Mouse (Mus musculus): ENCODE data around the gene Btnl4. TPM values are rescaled to one million over a fixed set of nuclear protein-coding genes. Genes with fewer than 3 reads are reported as not detected.
"Not testable (repeated sequence)": the region's sequence is repeated elsewhere in the genome, so short reads cannot be mapped to it uniquely, and the experiment has no call there.

The Btnl4 gene
- polyA plus RNA-seq, 1 experiment, result not detected

GRCm38 (mm10) chr17:34475060-34475459, 2.1 kb downstream of the Btnl4 start:
- Histone ChIP-seq H3K4me3 (ENCODE audit: insufficient read depth, poor library complexity, severe bottlenecking) (no peak overlapping the region), H3K36me3 (ENCODE audit: control insufficient read depth, insufficient read depth) (no peaks in the 10 kb centered on the region), H3K79me3 (ENCODE audit: low read depth) (no peaks in the 10 kb centered on the region), H3K27me3 (ENCODE audit: control insufficient read depth, insufficient read depth, insufficient read length) (no peaks in the 10 kb centered on the region), H3K79me2 (ENCODE audit: control insufficient read depth, insufficient read depth) (no peaks in the 10 kb centered on the region), H3ac (ENCODE audit: control insufficient read depth, insufficient read length, low read depth) (no peak overlapping the region)
- TF ChIP-seq MYOG (IDR thresholded peaks at IDR 0.05; ENCODE audit: control insufficient read depth, extremely low read depth, insufficient read length), result no peak
- no peak for TF ChIP-seq CTCF (IDR thresholded peaks at IDR 0.05; ENCODE audit: control insufficient read depth, insufficient read depth, insufficient read length)
- TF ChIP-seq FOSL1 (IDR thresholded peaks at IDR 0.05; ENCODE audit: insufficient read depth, low read length, poor library complexity, severe bottlenecking), result no peak
- TF ChIP-seq USF1 (IDR thresholded peaks at IDR 0.05; ENCODE audit: low read depth), result no peak
- no peak for TF ChIP-seq CEBPB (IDR thresholded peaks at IDR 0.05; ENCODE audit: low read depth)

GRCm38 (mm10) chr17:34470491-34470890, 6.6 kb downstream of the Btnl4 start:
- Histone ChIP-seq H3K79me2 (ENCODE audit: control insufficient read depth, insufficient read depth) (no peaks in the 10 kb centered on the region), H3K79me3 (ENCODE audit: low read depth) (no peaks in the 10 kb centered on the region), H3K27me3 (ENCODE audit: control insufficient read depth, insufficient read depth, insufficient read length) (no peaks in the 10 kb centered on the region), H3ac (ENCODE audit: control insufficient read depth, insufficient read length, low read depth) (no peak overlapping the region), H3K4me3 (ENCODE audit: insufficient read depth, poor library complexity, severe bottlenecking) (no peak overlapping the region), H3K36me3 (ENCODE audit: control insufficient read depth, insufficient read depth) (no peaks in the 10 kb centered on the region)
- TF ChIP-seq MAX (IDR thresholded peaks at IDR 0.05), result no peak
- no peak for TF ChIP-seq FOSL1 (IDR thresholded peaks at IDR 0.05; ENCODE audit: insufficient read depth, low read length, poor library complexity, severe bottlenecking)
- no peak for TF ChIP-seq USF1 (IDR thresholded peaks at IDR 0.05; ENCODE audit: low read depth)
- no peak for TF ChIP-seq MYOD1 (IDR thresholded peaks at IDR 0.05; ENCODE audit: control insufficient read depth, insufficient read length, low read depth)
- no peak for TF ChIP-seq CEBPB (IDR thresholded peaks at IDR 0.05; ENCODE audit: low read depth)
- TF ChIP-seq MYOG (IDR thresholded peaks at IDR 0.05; ENCODE audit: control insufficient read depth, extremely low read depth, insufficient read length), result no peak
- no peak for TF ChIP-seq CTCF (IDR thresholded peaks at IDR 0.05; ENCODE audit: control insufficient read depth, insufficient read depth, insufficient read length)

- not testable (repeated sequence) for H3K79me3 ChIP-seq (ENCODE audit: low read depth); H3K36me3 ChIP-seq (ENCODE audit: control insufficient read depth, insufficient read depth); H3ac ChIP-seq (ENCODE audit: control insufficient read depth, insufficient read length, low read depth); H3K79me2 ChIP-seq (ENCODE audit: control insufficient read depth, insufficient read depth); H3K4me3 ChIP-seq (ENCODE audit: insufficient read depth, poor library complexity, severe bottlenecking); H3K27me3 ChIP-seq (ENCODE audit: control insufficient read depth, insufficient read depth, insufficient read length)
These were observed 11.2 kb downstream of the Btnl4 start for GRCm38 (mm10) chr17:34465906-34466305.

GRCm38 (mm10) chr17:34459255-34459654, 17.9 kb downstream of the Btnl4 start:
- Histone ChIP-seq H3K27me3 (ENCODE audit: control insufficient read depth, insufficient read depth, insufficient read length) (peaks cover 19% of the 10 kb centered on the region), H3K79me3 (ENCODE audit: low read depth) (no peaks in the 10 kb centered on the region), H3K4me3 (ENCODE audit: insufficient read depth, poor library complexity, severe bottlenecking) (no peak overlapping the region), H3K79me2 (ENCODE audit: control insufficient read depth, insufficient read depth) (no peaks in the 10 kb centered on the region), H3ac (ENCODE audit: control insufficient read depth, insufficient read length, low read depth) (no peak overlapping the region), H3K36me3 (ENCODE audit: control insufficient read depth, insufficient read depth) (no peaks in the 10 kb centered on the region)
- TF ChIP-seq MYOG (IDR thresholded peaks at IDR 0.05; ENCODE audit: control insufficient read depth, extremely low read depth, insufficient read length) (no peak), FOSL1 (IDR thresholded peaks at IDR 0.05; ENCODE audit: insufficient read depth, low read length, poor library complexity, severe bottlenecking) (no peak), MYOD1 (IDR thresholded peaks at IDR 0.05; ENCODE audit: control insufficient read depth, insufficient read length, low read depth) (no peak), MAX (IDR thresholded peaks at IDR 0.05) (no peak), USF1 (IDR thresholded peaks at IDR 0.05; ENCODE audit: low read depth) (no peak), CTCF (IDR thresholded peaks at IDR 0.05; ENCODE audit: control insufficient read depth, insufficient read depth, insufficient read length) (no peak)

GRCm38 (mm10) chr17:34457668-34458067, 19.4 kb downstream of the Btnl4 start:
- H3ac ChIP-seq (ENCODE audit: control insufficient read depth, insufficient read length, low read depth), result no peak overlapping the region
- TF ChIP-seq MYOG (IDR thresholded peaks at IDR 0.05; ENCODE audit: control insufficient read depth, extremely low read depth, insufficient read length), result no peak
- TF ChIP-seq FOSL1 (IDR thresholded peaks at IDR 0.05; ENCODE audit: insufficient read depth, low read length, poor library complexity, severe bottlenecking), result no peak
- TF ChIP-seq MYOD1 (IDR thresholded peaks at IDR 0.05; ENCODE audit: control insufficient read depth, insufficient read length, low read depth), result no peak
- no peak for TF ChIP-seq CTCF (IDR thresholded peaks at IDR 0.05; ENCODE audit: control insufficient read depth, insufficient read depth, insufficient read length)
- no peak for TF ChIP-seq USF1 (IDR thresholded peaks at IDR 0.05; ENCODE audit: low read depth)
- TF ChIP-seq MAX (IDR thresholded peaks at IDR 0.05), result no peak
- H3K36me3 ChIP-seq (ENCODE audit: control insufficient read depth, insufficient read depth), result no peaks in the 10 kb centered on the region
- peaks cover 22% of the 10 kb centered on the region for H3K27me3 ChIP-seq (ENCODE audit: control insufficient read depth, insufficient read depth, insufficient read length)
- no peaks in the 10 kb centered on the region for H3K79me3 ChIP-seq (ENCODE audit: low read depth)
- no peaks in the 10 kb centered on the region for H3K79me2 ChIP-seq (ENCODE audit: control insufficient read depth, insufficient read depth)
- H3K4me3 ChIP-seq (ENCODE audit: insufficient read depth, poor library complexity, severe bottlenecking), result no peak overlapping the region

- H3K27me3 ChIP-seq (ENCODE audit: control insufficient read depth, insufficient read depth, insufficient read length), result peaks cover 35% of the 10 kb centered on the region
These were observed 28.6 kb downstream of the Btnl4 start for GRCm38 (mm10) chr17:34448473-34449041.

More at GRCm38 (mm10) chr17:34448473-34449041, 28.6 kb downstream of the Btnl4 start:
- no peaks in the 10 kb centered on the region for H3K36me3 ChIP-seq (ENCODE audit: control insufficient read depth, insufficient read depth)
- no peak overlapping the region for H3K4me3 ChIP-seq (ENCODE audit: insufficient read depth, poor library complexity, severe bottlenecking)
- TF ChIP-seq MAX (IDR thresholded peaks at IDR 0.05), result no peak
- no peak for TF ChIP-seq MYOD1 (IDR thresholded peaks at IDR 0.05; ENCODE audit: control insufficient read depth, insufficient read length, low read depth)
- no peak for TF ChIP-seq CEBPB (IDR thresholded peaks at IDR 0.05; ENCODE audit: low read depth)
- no peak for TF ChIP-seq MYOG (IDR thresholded peaks at IDR 0.05; ENCODE audit: control insufficient read depth, extremely low read depth, insufficient read length)
- TF ChIP-seq FOSL1 (IDR thresholded peaks at IDR 0.05; ENCODE audit: insufficient read depth, low read length, poor library complexity, severe bottlenecking), result no peak
- TF ChIP-seq USF1 (IDR thresholded peaks at IDR 0.05; ENCODE audit: low read depth), result no peak
- TF ChIP-seq CTCF (IDR thresholded peaks at IDR 0.05; ENCODE audit: control insufficient read depth, insufficient read depth, insufficient read length), result no peak
- no peaks in the 10 kb centered on the region for H3K79me2 ChIP-seq (ENCODE audit: control insufficient read depth, insufficient read depth)
- no peaks in the 10 kb centered on the region for H3K79me3 ChIP-seq (ENCODE audit: low read depth)
- H3ac ChIP-seq (ENCODE audit: control insufficient read depth, insufficient read length, low read depth), result no peak overlapping the region

Measured in C2C12 (cell line).